Mouse (Mus musculus): ENCODE measurements around the gene Smok2b. TPM values are rescaled to one million over a fixed set of nuclear protein-coding genes. Genes with fewer than 3 reads are reported as not detected.

Gene Smok2b
- polyA plus RNA-seq, 1 experiment from 2014 or later: not detected

Other genes starting within 250 kb of the Smok2b start
- 116 and 124 TPM in 2 replicates for gene Wtap, start 236.1 kb upstream of the Smok2b start, polyA plus RNA-seq (2016; fragmentation: Nextera tagmentation; extraction: Ambion mirVana)
- gene Sod2, start 223.4 kb upstream of the Smok2b start, polyA plus RNA-seq (2016; fragmentation: Nextera tagmentation; extraction: Ambion mirVana): 104 and 108 TPM in 2 replicates
- gene Gpr31b, start 178.0 kb upstream of the Smok2b start, polyA plus RNA-seq (2016; fragmentation: Nextera tagmentation; extraction: Ambion mirVana): not detected in 2 replicates
- gene Tcp10b, start 169.2 kb upstream of the Smok2b start, polyA plus RNA-seq (2016; fragmentation: Nextera tagmentation; extraction: Ambion mirVana): 0.08 and 0.10 TPM in 2 replicates
- gene Unc93a, start 98.4 kb upstream of the Smok2b start, polyA plus RNA-seq (2016; fragmentation: Nextera tagmentation; extraction: Ambion mirVana): not detected in 2 replicates
- gene Smok2a, start 9.1 kb upstream of the Smok2b start, polyA plus RNA-seq (2016; fragmentation: Nextera tagmentation; extraction: Ambion mirVana): not detected in 2 replicates
- not detected in 2 replicates for gene Tcp10c, start 124.3 kb downstream of the Smok2b start, polyA plus RNA-seq (2016; fragmentation: Nextera tagmentation; extraction: Ambion mirVana)

Data from hindbrain, embryonic 10.5 days (tissue).